Mouse (Mus musculus): ENCODE data around the gene Cers6. TPM values are rescaled to one million over a fixed set of nuclear protein-coding genes. Genes with fewer than 3 reads are reported as not detected.

Gene Cers6
- polyA plus RNA-seq, 3 experiments from 2014 or later = 1.8 to 3.8 (median 3.0) TPM

GRCm38 (mm10) chr2:69121681-69122080 lies 260.4 kb downstream of the Cers6 start:
- no peak for ATAC-seq

DNA sequence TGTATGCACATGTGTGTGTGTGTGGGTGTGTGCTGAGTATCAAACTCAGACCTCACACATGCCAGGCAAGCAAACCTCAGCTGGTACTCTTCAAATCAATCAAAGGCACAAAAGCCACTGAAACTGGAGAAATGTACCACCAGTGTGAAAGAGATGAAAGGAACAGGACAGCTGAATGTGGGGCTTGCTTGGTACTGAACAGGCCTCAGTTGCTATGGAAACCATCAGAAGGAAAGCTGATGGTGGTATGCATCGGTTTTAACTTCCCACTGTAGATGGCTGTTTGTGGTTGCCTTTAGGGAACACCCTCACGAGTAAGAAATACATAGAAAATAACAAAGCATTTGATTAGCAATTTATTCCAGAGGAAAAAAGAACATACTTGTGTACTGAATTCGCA lies 264.2 kb downstream of the Cers6 start:
- ATAC-seq = no peak

DNA sequence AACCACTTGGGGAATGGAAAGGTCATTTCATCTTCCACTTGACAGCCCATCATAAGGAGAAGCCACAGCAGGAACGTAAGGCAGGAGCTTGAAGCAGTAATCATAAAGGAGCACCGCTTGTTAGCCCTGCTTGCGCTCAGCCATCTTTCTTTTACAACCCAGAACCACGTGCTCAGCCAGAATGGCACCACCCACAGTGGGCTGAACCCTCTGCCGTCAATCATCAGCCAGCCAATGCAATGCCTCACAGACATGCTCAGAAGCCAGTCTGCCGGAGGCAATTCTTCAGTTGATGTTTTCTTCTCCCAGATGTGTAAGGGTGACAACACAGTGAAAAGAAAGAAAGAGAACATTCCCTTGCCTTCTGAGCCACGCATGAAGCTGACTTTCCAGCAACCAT lies 267.1 kb downstream of the Cers6 start:
- ATAC-seq = no peak

GRCm38 (mm10) chr2:69128921-69129395 lies 267.7 kb downstream of the Cers6 start:
- ATAC-seq = peak; percentile 38

- no peak for ATAC-seq
Observed at GRCm38 (mm10) chr2:69129425-69130210, 268.4 kb downstream of the Cers6 start.

DNA sequence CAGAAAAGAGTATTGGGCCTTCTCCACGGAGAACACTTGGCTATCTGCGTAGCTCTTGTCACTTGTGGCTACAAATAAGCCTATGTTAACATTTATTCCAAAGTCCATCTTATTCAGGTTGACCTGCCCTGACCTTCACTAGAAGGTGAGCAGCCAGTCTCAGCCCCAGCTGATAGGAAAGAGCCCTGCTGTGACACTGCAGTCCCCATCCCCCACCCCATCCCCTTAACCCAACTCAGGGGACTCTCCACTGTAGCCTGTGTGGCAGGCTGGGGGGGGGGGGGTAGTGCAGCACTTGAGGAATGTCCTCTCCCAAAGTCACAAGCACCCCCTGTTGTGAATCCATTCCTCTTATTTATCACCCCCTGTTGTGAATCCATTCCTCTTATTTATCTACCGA lies 270.8 kb downstream of the Cers6 start:
- ATAC-seq = no peak

DNA sequence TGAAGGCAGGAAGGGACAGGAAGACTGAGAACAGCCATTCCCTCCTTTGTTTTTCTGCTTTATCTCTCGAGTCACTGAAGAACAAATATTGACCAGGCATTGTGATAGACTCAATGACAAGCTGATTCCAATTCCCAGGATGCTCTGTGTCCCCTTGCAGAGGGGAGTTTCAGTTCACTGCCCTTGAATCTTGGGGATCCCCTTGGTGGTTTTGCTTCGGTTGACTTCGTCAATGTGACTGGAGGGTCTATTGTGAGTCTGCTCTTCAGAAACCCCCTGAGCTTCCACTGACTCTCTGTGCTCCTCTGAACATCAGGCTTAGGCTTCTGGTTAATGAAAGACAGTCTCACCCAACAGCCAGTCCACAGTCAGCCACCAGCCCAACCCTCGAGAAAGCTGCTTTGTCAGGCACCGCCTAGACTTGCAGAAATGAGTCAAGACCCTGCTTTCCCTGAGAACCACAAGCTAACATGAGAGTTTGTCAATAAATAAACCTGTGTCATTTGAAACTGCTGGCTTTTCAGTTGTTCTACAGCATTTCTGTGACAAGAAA lies 271.3 kb downstream of the Cers6 start:
- no peak for ATAC-seq

DNA sequence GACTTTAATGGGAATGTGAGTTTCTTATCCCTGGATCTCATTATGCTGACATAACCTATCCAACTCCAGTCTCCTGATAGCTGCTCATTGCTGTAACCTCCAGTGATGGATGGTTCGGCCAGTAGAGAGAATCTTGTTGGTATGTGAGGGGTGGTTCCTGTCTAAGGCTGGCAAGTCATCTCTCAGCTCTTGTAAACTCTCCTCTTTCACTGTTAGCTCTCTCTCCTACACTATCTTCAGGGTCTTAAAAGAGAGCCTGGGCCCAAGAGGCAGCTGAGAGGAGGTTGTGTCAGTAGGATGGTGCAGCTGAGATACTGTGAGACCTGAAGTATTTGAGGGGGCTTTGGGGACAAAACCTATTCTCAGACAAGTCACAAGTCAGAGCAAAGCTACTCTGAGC lies 272.9 kb downstream of the Cers6 start:
- no peak for ATAC-seq

DNA sequence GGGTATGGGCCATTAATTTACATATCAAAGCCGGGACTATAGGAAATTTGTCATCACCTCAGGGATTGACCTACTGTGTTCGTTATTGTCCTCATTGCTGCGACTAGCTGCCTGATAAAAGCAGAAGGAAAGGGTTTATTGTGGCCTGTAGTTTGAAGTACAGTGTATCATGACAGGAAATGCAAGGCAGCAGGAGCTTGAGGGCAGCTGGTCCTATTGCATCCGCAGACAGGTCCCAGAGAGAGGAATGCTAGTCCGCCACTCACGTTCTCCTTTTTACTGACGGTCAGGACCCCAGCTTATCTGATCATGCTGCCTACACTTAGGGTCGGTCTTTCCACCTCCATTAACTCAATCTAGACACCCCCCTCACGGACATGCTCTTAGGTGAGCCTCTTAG lies 273.7 kb downstream of the Cers6 start:
- no peak for ATAC-seq

DNA sequence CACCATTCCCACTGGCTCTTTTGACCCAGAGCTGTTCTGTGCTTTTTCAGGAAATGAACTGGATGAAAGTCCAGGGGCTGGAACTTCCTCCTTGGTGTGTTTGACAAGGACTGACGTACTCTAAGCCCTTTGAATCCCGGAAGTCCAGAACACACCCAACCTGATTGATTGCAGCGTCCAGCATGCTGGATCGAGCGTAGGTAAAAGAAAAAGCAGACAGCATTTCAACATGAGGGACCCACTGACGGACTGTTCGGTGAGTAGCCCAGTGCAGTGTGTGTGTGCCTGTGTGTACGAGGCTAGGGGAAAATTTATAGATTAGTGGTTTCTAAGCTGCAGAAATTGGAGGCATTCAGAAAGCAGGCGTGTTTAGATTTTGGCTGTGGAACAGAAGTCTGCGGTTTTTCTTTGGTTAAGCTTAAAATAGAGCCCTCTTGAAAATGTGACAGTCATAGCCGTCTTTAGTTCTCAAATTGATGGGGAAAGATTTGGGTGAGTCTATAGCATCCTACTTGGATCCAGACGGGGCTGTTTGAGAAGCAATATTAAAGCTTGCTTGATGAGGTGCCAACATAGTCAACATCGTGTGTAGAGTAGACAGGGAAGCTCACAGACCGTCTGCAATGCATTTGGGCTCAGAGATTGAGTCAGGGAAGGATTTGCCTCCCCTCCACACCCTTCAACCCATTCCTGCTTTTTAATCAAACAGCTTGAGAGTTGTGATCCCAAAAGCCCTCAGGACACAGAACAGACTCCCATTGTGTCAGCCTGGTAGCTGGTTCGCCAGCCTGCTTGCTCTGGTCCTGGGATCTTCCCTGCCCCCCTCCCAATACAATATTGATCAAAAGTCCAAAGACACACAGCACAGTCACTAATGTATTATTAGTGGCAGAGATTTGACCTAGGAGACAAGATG lies 274.7 kb downstream of the Cers6 start, which contains the start of gene Nostrin:
Nostrin (plus strand) TSS at position 140 of the 916 bp plus-strand sequence.
- no peak for ATAC-seq

DNA sequence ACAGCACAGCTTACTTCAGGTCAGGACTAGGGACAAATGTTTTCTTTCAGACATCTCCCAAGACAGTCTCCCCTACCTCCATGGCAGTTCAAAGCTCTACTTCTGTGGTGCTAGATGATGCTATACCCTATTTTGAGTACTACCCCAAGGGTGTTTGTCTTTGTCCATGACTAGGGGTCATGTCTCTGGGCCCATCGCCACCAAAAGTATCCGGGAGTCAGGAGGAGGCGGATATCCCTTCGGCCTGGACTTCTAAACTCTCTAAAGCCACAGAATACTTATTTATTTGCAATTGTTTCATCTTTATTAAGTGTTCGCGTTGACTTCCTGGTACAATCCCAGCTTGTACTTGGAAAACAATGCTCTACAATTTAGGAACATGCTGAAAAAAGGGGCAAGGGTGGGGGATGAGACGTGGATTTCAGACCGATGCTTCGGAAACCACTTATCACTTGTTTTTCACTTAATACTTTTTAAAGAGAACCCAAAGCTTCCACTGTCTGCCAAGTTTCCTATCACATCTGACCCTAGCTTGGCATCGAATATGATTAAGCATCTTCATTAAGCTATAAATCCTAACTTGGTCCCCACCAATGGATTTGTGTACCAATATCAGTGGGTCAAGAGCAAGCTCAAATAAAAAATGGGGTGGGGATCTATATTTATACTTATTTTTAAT lies 276.3 kb downstream of the Cers6 start:
- ATAC-seq = no peak

GRCm38 (mm10) chr2:69138759-69139158 lies 277.5 kb downstream of the Cers6 start:
- ATAC-seq = no peak

- no peak for ATAC-seq
Observed at GRCm38 (mm10) chr2:69140215-69140614, 279.0 kb downstream of the Cers6 start.

DNA sequence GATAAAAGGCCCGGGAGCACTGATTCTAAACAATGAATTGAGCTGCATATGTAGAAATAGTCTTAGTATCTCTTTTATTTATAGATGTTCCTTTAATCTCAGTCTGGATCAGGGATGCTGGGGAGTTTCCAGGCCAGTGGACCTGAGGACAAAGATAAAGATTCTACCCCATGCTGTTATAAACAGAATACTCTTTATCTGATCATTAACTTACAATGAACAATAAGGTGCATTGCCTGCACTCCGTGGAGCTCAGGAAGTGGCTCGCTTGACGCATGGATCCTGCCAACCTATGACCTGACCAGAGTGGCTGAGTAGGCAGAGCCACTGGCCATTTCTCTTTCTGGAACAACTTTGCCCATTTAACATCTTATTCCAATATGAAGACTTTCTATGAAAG lies 279.6 kb downstream of the Cers6 start:
- ATAC-seq = no peak

GRCm38 (mm10) chr2:69148691-69149090 lies 287.4 kb downstream of the Cers6 start:
- ATAC-seq = no peak

GRCm38 (mm10) chr2:69149154-69149553 lies 287.9 kb downstream of the Cers6 start:
- no peak for ATAC-seq

GRCm38 (mm10) chr2:69150841-69151240 lies 289.6 kb downstream of the Cers6 start:
- ATAC-seq = no peak

DNA sequence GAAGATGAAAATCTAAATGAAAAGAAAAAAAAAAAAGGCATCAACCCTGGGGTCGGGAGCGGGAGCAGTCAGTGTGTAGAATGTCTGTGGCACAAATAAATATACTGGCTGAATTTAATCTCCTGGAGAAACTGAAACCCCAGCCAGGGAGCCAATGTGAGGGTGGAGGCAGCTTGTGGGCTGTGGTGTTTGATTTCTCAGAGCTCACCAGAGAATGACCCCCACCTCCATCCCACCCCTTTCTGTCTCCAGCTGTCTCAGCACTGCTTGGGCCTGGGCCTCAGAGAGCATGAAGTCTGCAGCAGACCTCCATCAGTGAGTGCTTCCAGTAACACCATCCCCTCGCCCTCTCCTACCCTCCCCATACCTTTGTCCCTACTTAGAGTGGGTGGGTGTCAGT lies 294.6 kb downstream of the Cers6 start:
- ATAC-seq = no peak

DNA sequence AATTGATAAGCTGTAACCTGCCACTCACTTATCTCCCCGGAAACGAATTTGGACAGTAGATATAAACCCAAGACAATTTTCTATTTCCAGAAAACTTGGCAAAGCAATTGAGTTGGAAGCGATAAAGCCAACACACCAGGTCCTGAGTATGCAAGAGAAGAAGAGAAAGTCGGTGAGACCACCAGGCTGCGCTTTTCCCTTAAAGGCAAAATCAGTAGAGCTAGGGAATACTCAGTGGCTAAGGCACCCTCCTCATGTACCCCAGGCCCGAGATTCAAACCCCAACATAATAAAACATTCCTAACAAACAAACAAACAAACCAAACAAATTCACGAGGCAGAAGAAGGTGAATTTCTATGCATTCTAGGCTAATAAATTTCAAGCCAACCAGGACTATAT lies 295.0 kb downstream of the Cers6 start:
- ATAC-seq = no peak

DNA sequence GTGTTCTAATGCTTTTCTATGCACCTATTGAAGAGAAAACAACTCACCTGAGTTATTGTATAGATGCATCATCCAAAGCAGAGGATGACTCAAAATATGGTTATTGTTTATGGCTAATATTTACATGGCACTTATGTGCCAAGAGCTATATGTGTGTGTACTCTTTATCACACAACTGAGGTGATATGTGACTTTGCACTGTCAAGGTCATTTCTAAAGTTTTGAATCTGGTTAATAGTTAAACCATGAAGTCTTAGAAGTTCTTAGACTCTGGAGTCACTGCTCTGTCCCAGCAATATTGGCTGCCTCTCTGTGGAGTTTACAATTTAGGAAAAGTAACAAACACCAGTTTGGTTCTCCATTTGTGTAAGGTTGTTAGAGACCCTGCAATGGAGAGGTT lies 297.7 kb downstream of the Cers6 start:
- no peak for ATAC-seq
